In genomic region chr14:122913657-122914056, GRCm38 (mm10) we compare ENCODE assay signal across 7 mouse cellular contexts. TPM values are rescaled to one million over a fixed set of nuclear protein-coding genes. Genes with fewer than 3 reads are reported as not detected.
A peak's percentile ranks its signal among the peaks of the same experiment; 100 is the strongest.
DNase-seq lines count a peak whose midpoint lies in the region; ATAC-seq and TF ChIP-seq lines count a peak whose summit lies in the region.

Ggact (minus strand) TSS chr14:122913757.

- H3K9ac ChIP-seq in lung, postnatal 0 days (replicated peaks; ENCODE audit: low read depth) = peak within 1 kb of the TSS; percentile 48
- H3K9ac ChIP-seq in embryonic facial prominence, embryonic 11.5 days (replicated peaks; ENCODE audit: low read length) = peak within 1 kb of the TSS; percentile 64
- H3K9ac ChIP-seq in limb, embryonic 13.5 days = peak within 1 kb of the TSS; percentile 73
- H3K9ac ChIP-seq in stomach, postnatal 0 days (ENCODE audit: low read length) = peak within 1 kb of the TSS; percentile 74

- 73% methylated on average over 6 of the region's 6 CpGs for WGBS in lung, postnatal 0 days
- 77% methylated on average over 6 of the region's 6 CpGs for WGBS in embryonic facial prominence, embryonic 11.5 days
- 83% methylated on average over 6 of the region's 6 CpGs for WGBS in limb, embryonic 13.5 days
- 81% methylated on average over 6 of the region's 6 CpGs for WGBS in stomach, postnatal 0 days

- no peaks in the 10 kb centered on the region for H3K9me3 ChIP-seq in lung, postnatal 0 days (ENCODE audit: low read length)
- H3K9me3 ChIP-seq in embryonic facial prominence, embryonic 11.5 days (replicated peaks; ENCODE audit: control insufficient read depth, low read length) = no peaks in the 10 kb centered on the region
- 0 out of 2 replicates have a peak, but pooled peaks cover 2% of the 10 kb centered on the region for H3K9me3 ChIP-seq in limb, embryonic 13.5 days
- H3K9me3 ChIP-seq in stomach, postnatal 0 days (ENCODE audit: control insufficient read depth, low read length) = no peaks in the 10 kb centered on the region

- DNase-seq in lung, postnatal 0 days (ENCODE audit: low spot score) = no peak
- no peak for DNase-seq in lung, postnatal 25 days (ENCODE audit: low spot score)
- DNase-seq in embryonic facial prominence, embryonic 11.5 days (ENCODE audit: low spot score) = no peak
- DNase-seq in heart, postnatal 25 days (ENCODE audit: low spot score) = no peak
- no peak for DNase-seq in stomach, postnatal 0 days (ENCODE audit: low spot score)
- DNase-seq in thymus, postnatal 36 days = no peak

- no peak for ATAC-seq in lung, postnatal 0 days
- ATAC-seq in embryonic facial prominence, embryonic 11.5 days (replicated peaks; ENCODE audit: insufficient number of reproducible peaks, low FRiP score, low TSS enrichment, low read depth) = no peak
- ATAC-seq in limb, embryonic 13.5 days (ENCODE audit: low FRiP score, low read depth) = no peak
- ATAC-seq in stomach, postnatal 0 days (ENCODE audit: low FRiP score, low TSS enrichment) = no peak

- peak within 1 kb of the TSS; percentile 76 for H3K27ac ChIP-seq in lung, postnatal 0 days (ENCODE audit: low read length)
- H3K27ac ChIP-seq in embryonic facial prominence, embryonic 11.5 days (replicated peaks; ENCODE audit: low read depth, low read length) = no peak within 1 kb of the TSS
- H3K27ac ChIP-seq in limb, embryonic 13.5 days = no peak within 1 kb of the TSS
- H3K27ac ChIP-seq in stomach, postnatal 0 days (replicated peaks) = peak within 1 kb of the TSS; percentile 81

- H3K4me3 ChIP-seq in lung, postnatal 0 days (ENCODE audit: low read depth, low read length) = peak within 1 kb of the TSS; percentile 60
- peak within 1 kb of the TSS; percentile 62 for H3K4me3 ChIP-seq in embryonic facial prominence, embryonic 11.5 days (ENCODE audit: low read depth, low read length)
- H3K4me3 ChIP-seq in limb, embryonic 13.5 days = peak within 1 kb of the TSS; percentile 71
- peak within 1 kb of the TSS; percentile 67 for H3K4me3 ChIP-seq in stomach, postnatal 0 days (ENCODE audit: low read depth, low read length)

- no peak for TF ChIP-seq EP300 in lung, postnatal 0 days (IDR thresholded peaks at IDR 0.05)
- no peak for TF ChIP-seq EP300 in stomach, postnatal 0 days (optimal IDR thresholded peaks at IDR 0.05)

- no peaks in the 10 kb centered on the region for H3K36me3 ChIP-seq in lung, postnatal 0 days (ENCODE audit: insufficient read depth, low read length)
- H3K36me3 ChIP-seq in embryonic facial prominence, embryonic 11.5 days (replicated peaks; ENCODE audit: control insufficient read depth, insufficient read depth, low read depth, low read length) = no peaks in the 10 kb centered on the region
- 0 out of 2 replicates have a peak, but pooled peaks cover 2% of the 10 kb centered on the region for H3K36me3 ChIP-seq in limb, embryonic 13.5 days
- H3K36me3 ChIP-seq in stomach, postnatal 0 days (ENCODE audit: control insufficient read depth, insufficient read depth, low read length) = no peaks in the 10 kb centered on the region

- H3K4me2 ChIP-seq in lung, postnatal 0 days (replicated peaks; ENCODE audit: low read depth, low read length) = peak within 1 kb of the TSS; percentile 80
- H3K4me2 ChIP-seq in embryonic facial prominence, embryonic 11.5 days (ENCODE audit: low read depth, low read length) = peak within 1 kb of the TSS; percentile 77
- peak within 1 kb of the TSS; percentile 94 for H3K4me2 ChIP-seq in limb, embryonic 13.5 days (replicated peaks)
- H3K4me2 ChIP-seq in stomach, postnatal 0 days (replicated peaks; ENCODE audit: low read depth) = peak within 1 kb of the TSS; percentile 88

- H3K27me3 ChIP-seq in lung, postnatal 0 days (replicated peaks; ENCODE audit: insufficient read depth, low read length) = no peaks in the 10 kb centered on the region
- H3K27me3 ChIP-seq in embryonic facial prominence, embryonic 11.5 days (ENCODE audit: control insufficient read depth, insufficient read depth, low read length) = no peaks in the 10 kb centered on the region
- H3K27me3 ChIP-seq in limb, embryonic 13.5 days = no peaks in the 10 kb centered on the region
- no peaks in the 10 kb centered on the region for H3K27me3 ChIP-seq in stomach, postnatal 0 days (ENCODE audit: control insufficient read depth, insufficient read depth, low read length)

- TF ChIP-seq CTCF in lung, postnatal 0 days (IDR thresholded peaks at IDR 0.05) = no peak
- TF ChIP-seq CTCF in stomach, postnatal 0 days (IDR thresholded peaks at IDR 0.05; ENCODE audit: low read depth) = no peak

- intact Hi-C loops in heart, postnatal 25 days (cut with DNase I) = no loop called here

- H3K4me1 ChIP-seq in lung, postnatal 0 days (ENCODE audit: insufficient read depth, low read depth, low read length) = no peaks in the 10 kb centered on the region; the same call in 1 of the 2 replicates
- H3K4me1 ChIP-seq in embryonic facial prominence, embryonic 11.5 days (ENCODE audit: control insufficient read depth, insufficient read depth, low read length) = no peaks in the 10 kb centered on the region; the same call in 1 of the 2 replicates
- peaks cover 5% of the 10 kb centered on the region; the same call in 1 of the 2 replicates for H3K4me1 ChIP-seq in limb, embryonic 13.5 days
- H3K4me1 ChIP-seq in stomach, postnatal 0 days (replicated peaks; ENCODE audit: control insufficient read depth, insufficient read depth) = no peaks in the 10 kb centered on the region

RNA-seq across cellular contexts. Expression of gene Ggact, which starts in this region (rescaled TPM):
- 31.2 and 35.3 TPM in 2 replicates for polyA plus RNA-seq in lung, postnatal 0 days (2015; fragmentation: Nextera tagmentation; extraction: Ambion mirVana)
- polyA plus RNA-seq in embryonic facial prominence, embryonic 11.5 days (2014; fragmentation: Nextera tagmentation; extraction: Ambion mirVana) = 6.7 and 9.3 TPM in 2 replicates
- total RNA-seq in heart, postnatal 25 days (2021) = 10 to 100 TPM; 23.8 to 27.1 TPM
- 9.7 and 10.7 TPM in 2 replicates for polyA plus RNA-seq in limb, embryonic 13.5 days (2015; fragmentation: Nextera tagmentation; extraction: Ambion mirVana)
- polyA plus RNA-seq in stomach, postnatal 0 days (2015; fragmentation: Nextera tagmentation; extraction: Ambion mirVana) = 54.3 and 59.3 TPM in 2 replicates

Comparison
In these comparisons a context has a peak if more than half of its experiments do, and no peak if none do; other contexts are left out.
1. H3K27ac ChIP-seq: peak in lung, postnatal 0 days (single experiment) and stomach, postnatal 0 days (single experiment); none in embryonic facial prominence, embryonic 11.5 days (single experiment) and limb, embryonic 13.5 days (single experiment).
2. Peak in every context shown above with its lines, with median percentiles within 50 percentile points of each other: H3K4me2 ChIP-seq, H3K4me3 ChIP-seq and H3K9ac ChIP-seq.